Mouse (Mus musculus) right cerebral cortex, postnatal 25 days (tissue): ENCODE data around the gene Cdk17.

Experiments used
- DNase-seq: peaks from one replicate; pipeline ENCODE4 v3.0.0; 2022

The Cdk17 gene

DNA sequence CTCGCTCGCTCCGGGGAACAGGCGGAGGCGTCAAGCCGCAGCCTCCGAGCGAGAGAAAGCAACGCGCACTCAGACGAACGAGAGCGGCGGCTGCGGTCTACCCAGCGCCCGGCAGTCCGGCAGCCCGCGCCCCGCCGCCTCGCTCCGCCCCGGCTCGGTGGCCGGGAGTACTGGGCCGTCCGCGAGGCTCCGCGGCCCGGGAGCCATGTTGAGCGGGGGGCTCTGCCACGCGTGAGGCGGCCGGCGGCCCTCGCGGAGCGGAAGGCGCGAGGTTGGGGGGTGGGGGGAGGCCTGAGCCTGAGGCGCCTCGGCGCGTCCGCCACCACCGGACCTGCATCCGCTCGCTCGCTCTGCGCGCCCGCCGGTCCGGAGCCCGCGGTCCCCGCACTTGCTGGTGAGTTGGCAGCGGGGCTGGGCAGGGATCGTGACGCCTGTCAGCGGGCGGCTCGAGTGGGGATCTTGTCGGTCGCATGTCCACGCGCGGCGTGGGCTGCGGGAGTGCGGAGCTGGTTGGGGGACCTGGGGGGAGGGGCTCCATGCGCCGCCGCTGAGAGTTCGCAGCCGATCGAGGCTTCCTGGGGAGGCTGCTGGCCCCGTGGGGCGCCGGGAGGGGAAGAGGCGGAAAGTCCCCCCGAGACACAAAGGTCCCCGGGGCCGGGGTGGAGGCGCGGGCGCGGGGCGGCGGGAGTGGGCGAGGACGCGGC, at the start of gene Cdk17:
Gene Cdk17 (plus strand): TSS at position 69 of the 704 bp plus-strand sequence.
- DNase-seq, result peak; percentile 74

DNA sequence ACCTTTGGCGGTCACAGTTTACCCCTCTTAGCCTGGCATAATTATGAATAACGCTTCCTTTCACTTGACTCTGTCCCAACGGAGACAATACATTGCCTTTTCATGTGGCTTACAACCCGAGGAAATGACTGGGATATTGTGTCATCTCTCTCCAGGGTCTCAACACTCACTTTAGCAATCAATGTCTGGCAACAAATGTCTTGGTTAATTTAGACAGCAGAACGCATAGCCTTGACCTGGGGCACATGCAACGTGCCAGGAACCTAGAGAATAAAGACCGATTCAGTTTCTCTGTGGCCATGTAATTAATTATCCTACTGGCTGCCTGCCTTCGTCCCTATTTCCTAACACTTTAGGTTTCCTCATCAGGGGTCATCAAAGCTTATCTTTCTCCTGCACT, 49.3 kb upstream of the Cdk17 start:
- DNase-seq, result no peak

DNA sequence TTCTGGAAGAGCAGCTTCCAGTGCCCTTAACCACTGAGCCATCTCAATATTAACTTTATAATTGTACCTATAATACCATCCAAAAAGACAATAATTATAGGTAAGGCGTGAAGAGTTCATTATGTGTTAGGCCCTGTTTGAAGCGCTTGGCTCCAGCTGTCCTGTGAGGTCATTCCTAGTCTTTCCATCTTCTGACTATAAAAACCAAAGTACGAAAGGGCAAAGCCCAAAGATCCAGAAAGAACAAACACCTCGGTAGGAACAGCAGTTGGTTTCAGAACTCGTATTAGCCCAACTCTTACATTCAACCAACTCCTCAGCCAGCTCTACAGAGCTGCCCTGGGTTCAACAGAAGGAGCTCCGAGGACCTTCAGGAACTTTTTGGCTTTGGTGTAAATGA, 48.7 kb upstream of the Cdk17 start:
- no peak for DNase-seq

DNA sequence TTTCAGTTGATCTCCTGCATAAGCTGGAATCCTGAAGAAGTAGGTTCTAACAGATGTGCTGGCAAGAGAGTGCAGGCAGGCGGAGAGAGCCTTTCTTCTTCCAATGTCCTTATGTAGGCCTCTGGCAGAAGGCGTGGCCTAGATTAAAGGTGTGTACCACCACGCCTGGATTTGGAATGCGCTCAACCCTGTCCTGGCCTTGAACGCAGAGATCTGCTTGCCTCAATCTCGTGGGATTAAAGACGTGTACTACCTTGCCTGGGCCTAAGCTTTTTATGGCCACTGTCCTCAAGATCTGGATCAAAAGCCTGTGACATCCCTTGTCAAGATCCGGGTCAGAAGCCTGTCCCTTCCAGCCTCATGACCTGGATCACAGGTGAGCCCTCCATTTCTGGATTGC, 46.7 kb upstream of the Cdk17 start:
- DNase-seq, result no peak

DNA sequence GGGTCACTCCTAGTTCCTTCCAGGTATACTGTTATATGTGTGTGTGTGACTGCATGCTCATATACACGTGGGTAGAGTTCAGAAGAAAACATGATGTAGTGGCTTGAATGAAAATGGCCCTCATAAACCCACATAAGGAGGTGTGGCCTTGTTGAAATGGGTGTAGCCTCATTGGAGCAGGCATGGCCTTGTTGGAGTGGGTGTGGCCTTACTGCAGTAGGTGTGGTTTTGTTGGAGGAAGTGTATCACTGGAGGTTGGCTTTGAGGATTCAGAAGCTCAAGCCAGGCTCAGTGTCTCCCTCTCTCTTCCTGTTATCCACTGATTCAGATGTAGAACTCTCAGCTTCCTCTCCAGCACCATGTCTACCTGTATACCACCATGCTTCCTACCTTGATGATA, 45.9 kb upstream of the Cdk17 start:
- DNase-seq, result no peak

DNA sequence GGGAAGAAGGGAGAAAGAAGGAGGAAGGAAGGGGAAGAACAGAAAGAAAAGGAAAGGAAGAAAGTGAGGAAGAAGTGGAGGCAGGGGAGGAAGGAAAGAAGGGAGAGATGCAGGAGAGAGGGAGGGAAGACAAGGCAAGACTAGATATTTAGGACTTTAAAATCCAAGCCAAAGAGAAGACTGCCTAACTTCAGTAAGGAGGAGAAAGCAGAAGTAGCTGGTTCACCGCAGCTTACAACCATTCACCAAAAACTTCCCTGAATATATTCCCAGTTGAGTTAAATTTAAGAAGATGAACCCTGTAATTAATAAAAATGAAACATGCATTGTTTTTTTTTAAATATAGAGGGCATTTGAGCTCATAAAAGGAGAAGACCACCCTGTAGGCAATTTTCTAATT, 44.9 kb upstream of the Cdk17 start:
- DNase-seq, result no peak

DNA sequence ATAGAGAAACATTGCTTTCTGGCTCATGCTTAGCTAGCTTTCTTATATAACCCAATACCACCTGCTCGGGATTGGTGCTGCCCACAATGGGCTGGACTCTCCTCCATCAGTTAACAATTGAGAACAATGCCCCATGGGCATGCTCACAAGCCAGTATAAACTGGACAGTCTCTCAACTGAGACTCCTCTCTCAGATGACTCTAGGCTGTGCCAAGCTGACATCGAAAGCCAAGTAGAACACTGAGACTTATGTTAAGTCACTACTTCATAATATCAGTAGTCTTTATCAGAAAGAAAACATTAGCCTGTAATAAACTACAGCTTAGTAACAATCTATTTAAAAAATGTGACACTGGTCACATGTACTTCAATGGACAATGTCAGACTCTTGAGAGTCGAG, 44.0 kb upstream of the Cdk17 start:
- no peak for DNase-seq

DNA sequence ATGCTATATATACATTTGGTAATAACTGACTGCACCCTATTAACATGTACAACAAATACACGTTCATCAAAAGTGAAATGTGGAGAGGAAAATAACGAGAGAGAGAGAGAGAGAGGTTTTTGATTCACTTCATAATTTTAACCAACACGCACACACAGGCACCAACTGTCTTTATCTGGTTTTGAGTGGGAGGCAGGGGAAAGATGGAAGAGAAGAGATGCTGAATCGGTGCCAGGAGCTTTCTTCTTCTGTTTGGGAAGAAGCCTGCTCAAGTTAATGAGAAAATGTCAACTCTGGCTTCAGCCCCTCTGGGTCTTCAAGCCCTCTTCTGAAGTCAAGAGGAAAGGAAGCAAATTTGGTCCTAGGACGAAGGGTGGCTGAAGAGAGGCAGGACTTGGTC, 40.9 kb upstream of the Cdk17 start:
- no peak for DNase-seq

DNA sequence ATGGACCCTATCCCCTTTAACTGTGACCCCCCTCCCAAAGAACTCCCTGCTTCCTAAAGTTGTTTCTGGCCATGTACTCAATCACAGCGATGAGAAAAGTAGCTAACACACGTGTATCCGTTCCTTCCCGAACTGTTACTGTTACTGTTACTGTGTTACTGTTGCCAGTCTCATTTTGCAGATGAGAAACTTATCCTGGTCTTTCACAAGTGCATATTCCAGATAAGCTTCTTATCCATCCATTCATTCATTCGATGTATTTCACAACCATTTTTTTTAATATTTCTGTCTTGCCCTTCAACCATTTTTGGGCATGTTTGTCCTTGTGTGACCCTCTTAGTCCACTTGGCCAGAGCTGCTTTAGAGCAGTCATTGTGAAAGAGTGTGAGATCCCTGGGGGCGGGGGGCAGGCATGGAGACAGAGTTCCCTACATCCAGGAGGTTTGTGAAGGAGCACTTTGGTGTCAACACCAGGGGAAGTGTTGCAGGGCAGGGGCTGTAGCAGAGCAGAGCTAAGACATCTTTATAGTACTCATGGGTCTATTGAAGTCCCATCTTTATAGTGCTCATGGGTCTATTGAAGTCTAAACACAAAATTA, 39.3 kb upstream of the Cdk17 start:
- no peak for DNase-seq

DNA sequence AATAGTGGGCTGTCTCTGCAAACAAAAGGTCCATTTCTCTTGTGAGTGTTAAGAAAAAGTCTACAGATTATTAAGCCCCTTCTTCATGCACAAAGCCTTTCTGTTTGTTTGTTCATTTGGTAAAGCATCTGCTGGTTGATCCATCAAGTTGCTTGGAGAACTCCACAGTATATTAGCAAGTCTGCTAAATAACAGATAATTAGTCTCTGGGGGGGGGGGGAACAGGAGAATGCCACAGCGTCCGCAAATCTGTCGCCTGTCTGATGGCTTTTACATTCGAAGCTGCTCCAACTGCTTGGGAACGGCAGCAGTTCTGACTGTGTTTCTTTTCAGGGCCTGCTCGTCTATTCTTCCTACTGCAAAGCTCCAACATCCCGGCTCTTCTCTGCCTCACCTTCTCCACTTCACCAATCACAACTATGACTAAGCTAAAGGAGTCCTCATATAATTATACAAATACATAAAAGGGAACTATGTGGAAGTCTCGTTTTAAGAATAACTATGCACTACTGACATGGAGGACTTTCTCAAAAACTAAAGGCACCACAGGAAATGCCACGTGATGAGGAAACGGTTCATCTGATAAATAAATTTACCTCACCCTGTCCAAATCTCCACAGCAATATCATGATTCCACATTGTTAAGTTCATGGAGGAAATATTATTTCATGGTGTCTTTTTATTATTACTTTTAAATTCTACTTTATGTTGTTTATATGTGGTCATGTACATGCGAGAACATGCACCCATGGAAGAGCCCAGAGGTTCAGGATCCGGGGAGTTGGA, 38.1 kb upstream of the Cdk17 start:
- no peak for DNase-seq

DNA sequence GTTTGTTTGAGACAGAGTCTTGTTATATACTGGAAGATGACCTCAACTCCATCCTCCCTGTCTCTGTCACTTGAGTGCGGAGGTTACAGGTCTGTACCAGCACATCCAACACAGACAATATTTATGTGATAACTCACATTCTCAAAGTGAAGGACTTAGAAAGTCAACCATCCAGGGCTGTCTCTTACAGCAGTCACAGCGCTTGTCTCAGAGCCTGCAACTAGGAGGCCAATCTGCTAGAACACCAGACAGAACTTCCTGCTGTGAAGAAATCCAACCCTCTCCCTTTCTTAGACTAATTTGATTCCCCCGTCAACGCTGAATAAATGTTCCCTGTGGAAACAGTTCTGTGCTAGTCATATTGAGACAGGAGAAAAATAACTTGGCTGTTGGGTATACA, 37.4 kb upstream of the Cdk17 start:
- no peak for DNase-seq

DNA sequence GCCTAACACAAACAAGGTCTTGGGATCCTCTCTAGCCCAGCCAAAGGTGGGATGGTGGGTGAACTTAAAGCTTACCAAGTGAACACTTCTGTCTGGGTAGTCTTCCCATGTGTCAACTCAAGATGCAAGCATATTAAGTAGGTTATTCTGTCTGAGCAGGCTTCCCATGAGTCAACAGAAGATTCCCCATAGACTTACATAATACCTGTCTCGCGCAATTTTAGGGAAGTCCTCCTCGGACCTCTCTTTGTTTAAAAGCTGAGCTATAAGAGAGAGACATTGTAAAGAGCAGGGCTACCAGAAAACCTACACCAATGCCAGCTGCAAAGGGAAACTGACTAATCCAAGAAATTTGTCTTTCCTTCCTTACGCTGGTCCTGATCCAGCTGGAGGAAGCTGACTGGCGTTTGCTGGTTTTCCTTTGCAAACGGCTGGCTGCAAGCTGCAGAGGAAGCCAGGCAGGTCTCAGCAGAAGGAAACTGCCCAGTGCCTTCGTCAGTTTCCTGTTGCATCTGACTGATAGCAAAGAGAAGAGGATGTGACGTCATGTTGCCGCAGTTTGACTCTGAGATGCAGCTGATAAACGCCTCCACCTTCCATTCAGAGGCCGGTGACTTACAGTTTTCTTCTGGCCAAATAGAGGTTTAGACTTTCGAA, 36.6 kb upstream of the Cdk17 start:
- peak; percentile 26 for DNase-seq

DNA sequence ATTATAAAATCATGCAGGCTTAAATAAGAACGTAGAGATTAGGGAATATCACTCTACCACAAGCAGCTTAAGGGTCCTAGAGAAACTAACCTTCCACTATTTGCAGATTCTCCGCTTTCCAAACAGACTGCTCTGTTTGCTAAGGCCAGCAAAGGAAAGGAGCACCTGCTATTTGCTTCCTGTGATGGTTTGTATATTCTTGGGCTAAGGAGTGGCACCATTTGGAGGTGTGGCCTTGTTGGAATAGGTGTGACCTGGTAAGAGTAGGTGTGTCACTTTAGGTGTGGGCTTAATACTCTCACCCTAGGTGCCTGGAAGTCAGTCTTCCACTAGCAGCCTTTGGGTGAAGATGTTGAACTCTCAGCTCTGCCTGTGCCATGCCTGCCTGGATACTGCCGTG, 34.6 kb upstream of the Cdk17 start:
- no peak for DNase-seq

DNA sequence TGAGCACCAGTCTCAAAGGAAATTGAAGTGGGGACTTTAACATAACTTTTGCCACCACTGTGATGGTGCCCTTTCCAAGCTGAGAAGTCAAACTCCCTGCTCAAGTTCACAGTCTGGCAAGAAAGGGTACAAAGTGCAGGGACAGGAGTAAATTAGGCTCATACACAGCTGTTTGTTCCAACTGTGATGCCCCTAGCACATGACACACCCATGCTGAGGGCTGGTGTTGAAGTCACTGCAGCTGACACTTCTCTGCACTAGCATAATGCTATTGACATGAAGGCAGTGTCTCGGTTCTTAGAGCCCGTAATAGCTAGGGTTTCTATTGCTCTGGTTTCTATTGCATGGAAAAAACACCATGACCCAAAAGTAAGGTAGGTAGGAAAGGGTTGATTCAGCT, 32.1 kb upstream of the Cdk17 start:
- DNase-seq, result no peak

DNA sequence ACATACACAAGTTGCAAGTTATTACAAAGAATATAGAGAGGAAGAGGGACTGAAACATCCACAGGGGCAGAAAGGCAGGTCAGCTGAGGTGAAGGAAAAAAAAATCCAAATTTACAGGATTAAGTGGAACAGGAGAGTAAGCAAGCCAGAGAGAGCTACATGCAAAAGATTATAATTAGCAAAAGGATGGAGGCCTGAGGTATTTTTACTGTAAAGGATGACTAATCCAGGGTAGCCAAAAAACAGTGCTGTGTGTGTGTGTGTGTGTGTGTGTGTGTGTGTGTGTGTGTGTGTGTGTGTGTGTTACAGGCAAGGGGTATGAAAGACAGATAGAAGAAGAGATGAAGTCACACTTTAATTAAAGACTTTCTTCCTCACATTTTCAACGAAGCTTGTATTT, 31.3 kb upstream of the Cdk17 start:
- no peak for DNase-seq

DNA sequence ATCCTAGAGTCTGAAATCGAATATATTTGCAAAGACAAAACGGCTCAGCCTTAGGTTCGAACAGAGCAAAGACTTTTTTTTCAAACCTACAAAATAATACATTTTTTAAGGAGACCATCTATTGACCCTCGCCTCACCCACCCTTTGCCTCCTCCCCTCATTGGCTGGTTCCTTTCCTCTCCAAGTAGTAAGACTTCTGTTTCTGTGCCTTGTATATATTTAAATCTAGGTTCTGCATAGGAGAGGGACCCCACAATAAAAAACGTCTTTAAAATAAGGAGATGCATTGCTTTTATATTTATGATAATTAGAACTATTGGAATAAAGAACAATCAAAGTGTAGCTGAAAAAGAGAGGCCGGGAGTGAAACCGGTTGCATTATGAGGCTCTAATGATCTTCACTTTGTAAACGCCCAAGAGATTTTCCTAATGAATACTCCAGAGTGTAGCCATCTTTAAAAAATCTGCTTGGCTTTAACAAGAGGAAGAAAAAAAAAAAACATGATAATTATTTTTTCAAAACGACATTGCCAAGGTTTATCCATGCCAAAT, 30.7 kb upstream of the Cdk17 start:
- no peak for DNase-seq

DNA sequence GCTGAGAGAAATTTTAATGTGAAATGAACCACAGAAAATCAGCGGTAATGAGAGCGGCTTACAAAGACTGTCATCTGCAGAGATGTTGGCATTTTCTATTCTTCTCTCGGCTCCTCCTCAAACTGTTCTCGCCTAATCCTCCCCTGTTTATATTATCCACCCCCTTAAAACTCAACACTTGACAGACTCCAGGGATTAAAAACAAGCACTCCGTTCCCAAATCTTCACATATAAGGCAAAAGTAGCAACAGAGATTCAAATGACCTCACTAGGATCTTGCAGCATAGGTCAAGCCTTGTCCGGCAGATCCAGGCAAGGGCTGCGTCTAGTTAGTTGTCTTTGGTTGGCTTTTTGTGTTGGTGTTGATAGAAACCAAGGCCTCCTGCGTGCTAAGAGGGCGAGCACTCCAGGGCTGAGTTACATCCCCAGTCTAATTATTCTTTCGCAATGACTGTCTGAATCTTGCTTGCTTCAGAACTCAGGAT, 30.2 kb upstream of the Cdk17 start:
- DNase-seq, result no peak

DNA sequence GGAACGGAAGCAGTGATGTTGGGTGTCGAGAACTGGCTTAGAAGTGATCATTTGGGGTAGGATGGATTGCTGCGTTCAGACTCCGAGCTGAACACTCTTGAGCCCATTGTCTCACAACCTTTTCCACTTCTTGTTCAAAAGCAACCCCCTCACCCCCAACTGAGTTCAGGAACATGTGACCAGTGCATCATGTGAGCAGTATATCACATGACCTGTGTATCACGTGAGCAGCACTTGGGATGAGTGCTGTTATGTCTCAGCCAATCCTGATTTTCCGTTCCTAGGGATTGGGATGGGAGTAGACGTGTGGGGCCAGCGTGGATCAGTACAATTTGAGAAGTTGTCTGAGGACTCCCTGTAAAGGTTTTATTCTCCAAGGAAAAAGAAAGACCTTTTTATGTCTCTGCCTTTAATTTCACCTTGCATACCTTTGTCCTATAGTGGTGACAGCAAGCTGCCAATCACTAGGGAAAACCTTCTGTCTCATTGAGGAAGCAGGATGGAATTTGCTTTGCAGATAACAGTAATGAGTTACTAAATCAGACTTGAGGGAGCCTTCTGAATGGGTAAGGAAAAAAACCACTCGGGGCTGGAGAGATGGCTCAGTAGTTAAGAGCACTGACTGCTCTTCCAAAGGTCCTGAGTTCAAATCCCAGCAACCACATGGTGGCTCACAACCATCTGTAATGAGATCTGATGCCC, 28.7 kb upstream of the Cdk17 start:
- no peak for DNase-seq

DNA sequence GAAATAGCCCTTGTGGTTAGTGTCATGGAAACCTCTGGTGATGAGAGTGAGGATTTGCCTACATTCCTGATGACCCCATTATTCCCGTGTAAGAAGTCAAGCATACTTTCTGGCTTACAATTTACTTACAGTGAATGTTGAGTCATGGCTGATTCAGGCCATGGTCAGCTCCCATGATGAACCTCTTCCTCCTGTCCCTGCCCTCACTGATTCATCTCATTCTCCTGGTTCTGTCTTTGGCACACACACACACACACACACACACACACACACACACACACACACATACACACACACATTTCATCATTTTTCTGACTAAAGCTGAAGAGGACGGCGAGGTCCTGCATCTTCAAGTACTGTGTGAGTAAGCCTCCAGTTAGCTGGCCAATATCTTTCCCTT, 21.9 kb upstream of the Cdk17 start:
- DNase-seq, result no peak

DNA sequence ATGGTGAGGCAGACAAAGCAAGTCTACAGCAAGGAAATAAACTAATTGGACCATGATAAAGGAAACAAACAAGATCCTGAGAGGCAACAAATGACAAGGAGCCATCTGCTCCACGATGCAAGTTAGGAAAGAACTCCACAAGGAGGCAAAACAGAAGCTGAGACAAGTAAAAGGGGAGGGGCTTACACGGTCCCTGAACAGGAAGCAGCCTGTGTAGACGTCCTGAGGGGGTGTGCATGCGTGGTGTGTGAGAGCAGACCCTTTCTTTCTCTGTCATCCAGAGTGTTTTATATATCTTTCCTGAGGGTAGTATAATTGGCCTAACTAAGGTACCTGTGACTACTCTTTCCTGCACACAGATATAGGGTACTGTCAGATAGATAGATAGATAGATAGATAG, 19.9 kb upstream of the Cdk17 start:
- no peak for DNase-seq

DNA sequence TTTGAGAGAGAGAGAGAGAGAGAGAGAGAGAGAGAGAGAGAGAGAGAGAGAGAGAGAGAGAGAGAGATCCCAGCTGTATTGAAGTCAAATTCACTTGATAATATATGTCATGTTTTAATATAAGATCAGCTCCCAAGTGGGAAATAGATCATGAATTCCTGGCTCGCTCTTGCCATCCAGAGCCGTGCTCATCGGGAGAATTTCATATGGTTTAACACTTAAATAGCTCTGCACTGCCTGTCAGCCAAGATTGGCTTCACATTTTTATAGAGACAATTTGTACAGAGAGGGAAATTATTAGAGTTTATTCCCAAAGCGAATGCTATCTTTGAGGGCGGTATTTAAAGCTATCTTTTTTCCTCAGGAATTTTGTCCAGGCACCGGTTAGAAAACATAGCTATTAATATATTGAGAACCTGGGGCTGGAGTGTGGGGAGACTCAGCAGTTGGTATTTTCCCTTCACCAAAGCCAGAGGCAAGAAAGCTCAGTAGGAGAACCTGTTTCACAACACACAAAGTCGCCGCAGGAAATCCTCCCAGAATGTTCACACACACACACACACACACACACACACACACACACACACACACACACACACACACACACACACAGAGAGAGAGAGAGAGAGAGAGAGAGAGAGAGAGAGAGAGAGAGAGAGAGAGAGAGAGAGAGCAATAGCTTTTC, 17.9 kb upstream of the Cdk17 start:
- no peak for DNase-seq
